Mouse (Mus musculus): ENCODE measurements at regions not wholly inside any gene's neighbourhood (a gene's known extent, or its start where the extent isn't known, plus 50 kb on each side); places are given as distances from the start of the nearest gene placed in this dataset.
"Not testable (repeated sequence)": the region's sequence is repeated elsewhere in the genome, so short reads cannot be mapped to it uniquely, and the experiment has no call there.

- peak in 1 of 2 experiments; percentile 1 for DNase-seq
Observed at GRCm38 (mm10) chrX:76077781-76078180, 186.3 kb upstream of the Cldn34b3 start.

GRCm38 (mm10) chrX:76082670-76083069 lies 181.4 kb upstream of the Cldn34b3 start:
- no peak for DNase-seq

DNA sequence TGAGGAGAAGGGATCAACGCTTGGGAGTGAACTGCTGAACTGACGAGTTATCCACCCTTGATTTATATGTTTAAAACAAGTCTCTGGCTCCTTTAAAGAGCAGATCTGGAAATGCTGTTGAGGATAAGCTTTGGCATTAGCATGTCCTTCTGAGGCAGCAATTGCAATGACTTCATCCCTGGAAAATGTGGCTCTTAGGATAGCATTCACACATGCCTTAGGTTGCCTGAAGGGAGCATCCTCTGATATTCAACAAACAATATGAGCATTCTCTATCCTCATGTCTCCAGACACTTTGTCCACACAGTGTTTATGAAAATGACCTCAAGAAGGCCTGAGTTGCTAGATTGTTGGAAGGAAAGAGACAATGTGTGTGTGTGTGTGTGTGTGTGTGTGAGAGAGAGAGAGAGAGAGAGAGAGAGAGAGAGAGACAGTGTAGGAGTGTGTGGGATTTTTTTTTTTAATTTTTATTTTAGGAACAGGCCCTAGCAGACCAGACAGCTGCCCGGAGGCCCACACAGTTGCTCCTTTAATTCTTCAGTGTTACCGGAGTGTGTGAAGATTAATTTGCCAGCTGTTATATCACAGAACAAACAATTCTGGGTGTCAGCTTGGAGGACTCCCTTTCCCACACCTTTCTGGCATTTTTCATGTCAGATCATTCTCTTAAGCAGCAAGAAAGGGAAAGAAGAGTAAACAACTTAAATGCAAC lies 153.2 kb upstream of the Cldn34b3 start:
- no peak for DNase-seq

DNA sequence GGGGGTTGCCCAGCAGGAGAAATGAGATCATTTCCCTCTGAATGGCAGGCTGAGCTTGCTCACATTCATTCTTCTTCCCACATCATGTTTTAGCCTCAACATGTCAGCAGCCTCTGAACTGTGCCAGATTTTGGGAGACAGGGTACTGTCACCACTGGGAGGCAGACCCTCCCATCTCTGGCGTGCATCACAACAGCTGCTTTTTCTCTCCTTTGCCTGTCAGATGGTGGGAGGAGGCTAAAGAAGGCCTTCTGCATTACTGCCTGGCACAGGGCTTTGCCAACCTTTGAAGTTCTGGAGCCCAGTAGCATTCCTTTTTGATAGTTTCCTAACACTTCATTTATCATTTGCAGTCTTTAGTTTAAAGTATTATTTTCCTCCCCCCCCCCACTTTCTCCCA lies 148.0 kb upstream of the Cldn34b3 start:
- DNase-seq, result no peak

DNA sequence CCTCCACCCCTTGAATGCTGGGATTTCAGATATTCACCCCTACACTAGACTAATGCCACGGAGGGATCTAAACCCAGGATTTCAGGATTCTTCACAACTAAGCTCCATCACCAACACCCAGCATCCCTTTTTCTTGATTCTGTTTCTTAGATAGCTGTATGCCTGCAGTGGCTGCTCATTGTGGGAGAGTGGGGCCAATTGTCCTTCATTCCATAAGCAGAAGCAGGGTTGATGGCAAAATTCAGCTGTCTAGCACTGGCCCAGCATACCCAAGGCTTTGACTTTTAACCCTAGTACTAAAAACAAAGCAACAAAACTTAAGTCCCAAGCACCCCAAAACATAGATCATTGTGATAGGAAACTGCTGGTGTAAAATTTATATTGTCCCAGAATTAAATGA lies 147.5 kb upstream of the Cldn34b3 start:
- no peak for DNase-seq

GRCm38 (mm10) chrX:76120936-76121335 lies 143.2 kb upstream of the Cldn34b3 start:
- no peak for DNase-seq

DNA sequence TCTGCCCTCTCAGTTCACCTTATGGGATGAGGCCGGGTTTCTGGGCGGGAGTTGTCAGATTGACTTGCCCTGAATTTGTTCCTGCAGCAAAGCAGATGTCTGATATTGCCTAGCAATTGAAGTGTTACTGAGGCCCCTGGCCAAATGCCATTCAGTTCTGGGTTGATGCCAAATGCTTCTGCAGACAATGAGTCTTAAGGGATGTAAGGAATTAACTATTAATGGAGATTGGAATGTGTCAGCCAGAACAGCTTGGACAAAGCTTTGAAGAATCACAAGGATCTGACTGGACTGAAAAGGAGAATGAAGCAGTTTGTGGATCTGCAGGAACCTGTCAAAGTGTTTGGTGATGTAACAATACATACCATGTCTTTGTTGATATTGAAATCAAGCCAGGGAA lies 140.7 kb upstream of the Cldn34b3 start:
- peak in 1 of 2 experiments; percentile 1 for DNase-seq

DNA sequence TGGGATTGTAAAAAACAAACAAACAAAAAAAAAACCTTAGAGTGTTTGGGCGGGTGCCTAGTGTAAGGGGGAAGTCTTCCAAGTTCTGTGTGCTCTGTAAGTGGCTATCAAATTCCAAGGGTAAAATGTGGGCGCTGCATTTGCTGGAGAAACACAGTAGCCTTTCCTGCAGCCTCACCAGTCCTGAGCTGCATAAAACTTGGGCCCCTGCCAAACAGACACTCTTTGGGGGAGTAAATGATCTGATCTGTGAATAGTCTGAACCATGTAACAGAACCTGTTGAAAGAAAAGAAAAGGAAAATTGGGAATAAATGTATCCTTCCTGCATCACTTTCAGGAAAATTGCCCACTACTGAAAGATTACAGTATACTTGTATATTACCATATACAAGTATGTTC lies 126.4 kb upstream of the Cldn34b3 start:
- DNase-seq, result no peak

- DNase-seq, result no peak
Observed at GRCm38 (mm10) chrX:76141022-76141421, 123.1 kb upstream of the Cldn34b3 start.

DNA sequence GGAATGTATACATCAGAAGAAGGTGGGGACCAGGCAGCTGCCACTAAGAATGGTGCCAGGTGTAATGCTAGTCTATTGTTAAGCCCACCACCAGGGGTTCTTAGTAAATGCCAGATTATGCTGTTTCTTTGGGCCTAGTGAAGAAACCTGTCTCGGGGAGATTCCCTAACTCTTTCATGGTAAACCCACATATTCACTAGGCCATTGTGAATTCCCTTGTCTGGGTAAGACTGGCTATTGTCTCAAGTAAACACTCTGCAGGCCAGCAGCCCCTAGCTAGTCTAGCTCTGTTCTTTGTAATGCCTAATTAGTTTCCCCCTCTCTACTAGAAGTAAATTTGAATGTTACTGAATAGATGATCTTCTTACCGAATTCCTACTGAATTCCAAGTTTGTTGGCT lies 89.3 kb upstream of the Cldn34b3 start:
- DNase-seq, result not testable (repeated sequence)

- DNase-seq, result no peak
Observed at GRCm38 (mm10) chrX:76181446-76182148, 82.5 kb upstream of the Cldn34b3 start.

DNA sequence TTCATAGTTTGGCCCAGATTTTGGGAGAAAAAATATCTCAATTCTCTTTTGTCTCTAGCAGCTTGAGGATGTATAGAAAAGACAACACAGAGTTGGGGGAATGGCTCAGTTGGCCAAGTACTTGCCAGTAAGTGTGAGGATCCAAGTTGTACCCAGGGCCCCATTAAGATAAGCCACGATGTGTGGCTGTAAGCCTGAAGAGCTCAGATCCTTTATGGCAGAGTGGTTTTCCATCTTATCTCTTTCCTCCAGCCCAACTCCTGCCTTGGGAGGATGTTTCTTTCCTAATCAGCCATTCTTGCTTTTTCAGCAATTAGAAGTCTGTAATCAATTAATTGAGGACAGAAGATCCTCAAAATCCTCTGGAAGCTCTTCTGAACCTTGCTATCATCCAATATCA lies 63.5 kb upstream of the Cldn34b3 start:
- DNase-seq, result no peak

GRCm38 (mm10) chrX:76201366-76201765 lies 62.7 kb upstream of the Cldn34b3 start:
- DNase-seq, result peak; percentile 11 to 14

Measured in kidney, adult 8-10 months (tissue).